Mouse (Mus musculus): ENCODE data around the gene Gm37240. TPM values are rescaled to one million over a fixed set of nuclear protein-coding genes. Genes with fewer than 3 reads are reported as not detected.

Gene Gm37240
- polyA plus RNA-seq, 1 experiment = not detected

GRCm38 (mm10) chr3:84479293-84480005 lies 1407.9 kb downstream of the Gm37240 start:
- peaks cover 5% of the 10 kb centered on the region; the same call in 1 of the 2 replicates for H3K4me1 ChIP-seq (ENCODE audit: control insufficient read depth, insufficient read depth, insufficient read length, low read length)
- no peak overlapping the region for H3K27ac ChIP-seq (replicated peaks; ENCODE audit: low read depth, low read length)
- H3K4me3 ChIP-seq (ENCODE audit: insufficient read depth, low read depth, low read length) = peak overlapping the region; percentile 56

GRCm38 (mm10) chr3:84478896-84479292 lies 1408.4 kb downstream of the Gm37240 start:
- peak overlapping the region; percentile 56 for H3K4me3 ChIP-seq (ENCODE audit: insufficient read depth, low read depth, low read length)
- peaks cover 5% of the 10 kb centered on the region; the same call in 1 of the 2 replicates for H3K4me1 ChIP-seq (ENCODE audit: control insufficient read depth, insufficient read depth, insufficient read length, low read length)
- no peak overlapping the region for H3K27ac ChIP-seq (replicated peaks; ENCODE audit: low read depth, low read length)

- H3K4me1 ChIP-seq (ENCODE audit: control insufficient read depth, insufficient read depth, insufficient read length, low read length) = peaks cover 5% of the 10 kb centered on the region; the same call in 1 of the 2 replicates
- H3K27ac ChIP-seq (replicated peaks; ENCODE audit: low read depth, low read length) = no peak overlapping the region
- no peak overlapping the region for H3K4me3 ChIP-seq (ENCODE audit: insufficient read depth, low read depth, low read length)
These were observed 1409.1 kb downstream of the Gm37240 start for GRCm38 (mm10) chr3:84478195-84478594.

- peaks cover 8% of the 10 kb centered on the region; the same call in 1 of the 2 replicates for H3K4me1 ChIP-seq (ENCODE audit: control insufficient read depth, insufficient read depth, insufficient read length, low read length)
- H3K4me3 ChIP-seq (ENCODE audit: insufficient read depth, low read depth, low read length) = no peak overlapping the region
- H3K27ac ChIP-seq (replicated peaks; ENCODE audit: low read depth, low read length) = no peak overlapping the region
These were observed 1409.8 kb downstream of the Gm37240 start for GRCm38 (mm10) chr3:84477498-84477897.

- H3K4me3 ChIP-seq (ENCODE audit: insufficient read depth, low read depth, low read length) = no peak overlapping the region
- H3K4me1 ChIP-seq (ENCODE audit: control insufficient read depth, insufficient read depth, insufficient read length, low read length) = 0 out of 2 replicates have a peak, but pooled peaks cover 6% of the 10 kb centered on the region
- no peak overlapping the region for H3K27ac ChIP-seq (replicated peaks; ENCODE audit: low read depth, low read length)
These were observed 1412.1 kb downstream of the Gm37240 start for GRCm38 (mm10) chr3:84474981-84475775.

DNA sequence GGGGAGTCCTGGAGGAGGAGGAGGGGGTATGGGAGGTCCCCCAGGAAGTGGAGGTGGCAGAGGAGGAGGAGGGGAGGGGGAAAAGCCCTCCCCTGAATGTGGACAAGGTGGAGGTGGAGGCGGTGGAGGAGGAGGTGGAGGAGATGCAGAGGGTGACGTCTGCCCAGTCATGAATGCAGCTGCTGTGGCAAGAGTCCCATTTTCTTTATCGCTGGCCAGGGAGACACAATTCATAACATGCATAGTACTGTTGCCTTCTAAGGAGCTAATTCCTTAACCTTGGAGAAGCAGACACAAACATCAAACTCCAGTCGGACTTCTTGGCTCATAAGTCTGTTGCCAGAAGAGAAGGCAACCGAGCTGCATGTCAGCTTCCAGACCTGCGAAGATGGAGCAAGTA lies 1412.9 kb downstream of the Gm37240 start:
- Histone ChIP-seq H3K27ac (replicated peaks; ENCODE audit: low read depth, low read length) (no peak overlapping the region), H3K4me1 (ENCODE audit: control insufficient read depth, insufficient read depth, insufficient read length, low read length) (0 out of 2 replicates have a peak, but pooled peaks cover 6% of the 10 kb centered on the region), H3K4me3 (ENCODE audit: insufficient read depth, low read depth, low read length) (no peak overlapping the region)

DNA sequence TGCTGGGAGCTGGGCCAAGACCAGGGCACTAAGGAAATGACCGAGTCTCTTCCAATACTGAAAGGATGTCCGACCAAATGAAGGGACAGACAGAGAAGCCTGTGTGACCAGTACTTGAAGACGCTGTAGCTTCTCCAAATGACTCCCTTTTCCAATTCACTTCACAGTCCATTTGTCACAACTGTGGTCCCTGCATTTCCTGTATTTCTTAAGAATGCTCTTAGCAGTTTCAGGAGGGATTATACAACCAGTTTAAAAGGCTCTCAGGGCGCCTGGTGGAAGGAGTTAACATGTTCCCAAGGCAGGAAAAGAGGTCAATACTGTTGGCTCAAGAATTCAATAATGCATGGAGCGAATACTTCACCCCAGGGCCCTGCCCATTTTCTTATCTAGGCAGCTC lies 1414.4 kb downstream of the Gm37240 start:
- Histone ChIP-seq H3K4me3 (ENCODE audit: insufficient read depth, low read depth, low read length) (no peak overlapping the region), H3K4me1 (ENCODE audit: control insufficient read depth, insufficient read depth, insufficient read length, low read length) (peaks cover 6% of the 10 kb centered on the region; the same call in 1 of the 2 replicates), H3K27ac (replicated peaks; ENCODE audit: low read depth, low read length) (no peak overlapping the region)

- Histone ChIP-seq H3K27ac (replicated peaks; ENCODE audit: low read depth, low read length) (no peak overlapping the region), H3K4me3 (ENCODE audit: insufficient read depth, low read depth, low read length) (no peak overlapping the region), H3K4me1 (ENCODE audit: control insufficient read depth, insufficient read depth, insufficient read length, low read length) (peaks cover 10% of the 10 kb centered on the region; the same call in 1 of the 2 replicates)
These were observed 1414.8 kb downstream of the Gm37240 start for GRCm38 (mm10) chr3:84472527-84472926.

GRCm38 (mm10) chr3:84471146-84471545 lies 1416.2 kb downstream of the Gm37240 start:
- no peak overlapping the region for H3K4me3 ChIP-seq (ENCODE audit: insufficient read depth, low read depth, low read length)
- peaks cover 11% of the 10 kb centered on the region; the same call in 1 of the 2 replicates for H3K4me1 ChIP-seq (ENCODE audit: control insufficient read depth, insufficient read depth, insufficient read length, low read length)
- no peak overlapping the region for H3K27ac ChIP-seq (replicated peaks; ENCODE audit: low read depth, low read length)

DNA sequence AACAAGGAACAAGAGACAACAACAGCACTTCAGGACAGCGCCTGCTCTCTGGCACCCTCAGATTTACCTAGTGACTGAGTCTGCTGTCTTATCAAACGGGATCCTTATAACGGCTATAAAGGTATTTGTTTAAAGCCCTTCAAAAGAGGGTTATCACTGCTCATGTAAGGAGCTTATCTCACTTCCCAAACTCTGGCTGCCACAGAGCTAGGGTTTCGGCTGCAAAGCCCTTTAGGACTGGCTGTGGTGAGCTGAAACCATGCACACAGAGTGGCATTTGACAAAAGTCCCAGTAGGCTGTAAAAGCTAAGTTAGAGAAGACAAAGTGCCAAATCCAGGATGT lies 1419.2 kb downstream of the Gm37240 start:
- Histone ChIP-seq H3K27ac (replicated peaks; ENCODE audit: low read depth, low read length) (0 out of 2 replicates have a peak overlapping the region, but pooled peaks have one; percentile 16), H3K4me1 (ENCODE audit: control insufficient read depth, insufficient read depth, insufficient read length, low read length) (peaks cover 10% of the 10 kb centered on the region; the same call in 1 of the 2 replicates), H3K4me3 (ENCODE audit: insufficient read depth, low read depth, low read length) (no peak overlapping the region)

- Histone ChIP-seq H3K4me1 (ENCODE audit: control insufficient read depth, insufficient read depth, insufficient read length, low read length) (peaks cover 6% of the 10 kb centered on the region; the same call in 1 of the 2 replicates), H3K27ac (replicated peaks; ENCODE audit: low read depth, low read length) (0 out of 2 replicates have a peak overlapping the region, but pooled peaks have one; percentile 16)
These were observed 1419.8 kb downstream of the Gm37240 start for GRCm38 (mm10) chr3:84467419-84468110.

DNA sequence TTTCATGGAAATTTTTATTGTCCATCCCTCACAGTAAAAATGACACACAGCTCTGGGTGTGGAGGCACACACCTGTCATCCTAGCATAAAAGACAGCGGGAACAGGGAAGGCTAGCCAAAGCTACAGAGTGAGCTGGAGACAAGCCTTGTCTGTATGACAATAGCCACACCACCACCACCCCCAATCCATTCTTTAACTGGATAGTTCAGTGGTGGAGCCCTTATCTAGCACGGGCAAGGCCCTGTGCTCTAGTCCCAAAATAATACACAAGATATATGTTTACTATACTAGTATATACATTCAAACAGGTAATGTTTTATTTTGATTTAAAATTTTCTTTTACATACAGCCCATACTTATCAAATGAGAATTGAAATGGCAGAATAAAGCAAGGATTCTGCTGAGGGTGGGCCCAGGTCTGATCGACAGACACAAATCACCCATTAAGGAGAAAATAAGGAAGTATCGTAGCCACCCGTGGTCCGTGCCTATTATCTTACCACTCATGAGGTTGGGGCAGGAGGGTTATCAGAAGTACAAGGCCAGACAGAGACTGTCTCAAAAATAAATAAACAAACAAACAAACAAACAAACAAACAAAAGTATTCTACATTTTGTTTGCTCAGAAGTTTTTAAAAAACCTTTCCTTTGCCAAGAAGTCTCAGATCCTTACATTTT lies 1421.4 kb downstream of the Gm37240 start:
- Histone ChIP-seq H3K27ac (replicated peaks; ENCODE audit: low read depth, low read length) (no peak overlapping the region), H3K4me3 (ENCODE audit: insufficient read depth, low read depth, low read length) (no peak overlapping the region), H3K4me1 (ENCODE audit: control insufficient read depth, insufficient read depth, insufficient read length, low read length) (peaks cover 12% of the 10 kb centered on the region; the same call in 1 of the 2 replicates)

More at GRCm38 (mm10) chr3:84467419-84468110, 1419.8 kb downstream of the Gm37240 start:
- no peak overlapping the region for H3K4me3 ChIP-seq (ENCODE audit: insufficient read depth, low read depth, low read length)

DNA sequence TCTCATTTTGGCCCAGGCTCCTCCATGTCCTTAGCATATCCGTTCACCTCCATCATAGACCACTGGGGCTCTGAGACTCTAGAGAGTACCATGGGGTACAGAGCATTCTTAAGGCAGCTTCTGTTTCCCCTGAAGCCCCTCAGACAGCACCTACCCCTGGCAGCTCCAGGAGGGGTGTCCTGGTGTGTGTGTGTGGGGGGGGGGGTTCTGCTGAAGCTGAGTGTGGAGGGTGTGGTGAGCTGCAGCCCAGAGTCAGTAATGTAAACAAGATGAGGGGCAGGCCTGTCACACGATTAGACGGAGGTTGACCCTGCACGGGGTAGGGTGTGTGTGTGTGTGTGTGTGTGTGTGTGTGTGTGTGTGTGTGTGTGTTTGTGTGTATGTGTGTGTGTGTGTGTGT lies 1425.6 kb downstream of the Gm37240 start:
- Histone ChIP-seq H3K4me3 (ENCODE audit: insufficient read depth, low read depth, low read length) (no peak overlapping the region), H3K4me1 (ENCODE audit: control insufficient read depth, insufficient read depth, insufficient read length, low read length) (peaks cover 15% of the 10 kb centered on the region), H3K27ac (replicated peaks; ENCODE audit: low read depth, low read length) (peak overlapping the region; percentile 57)

DNA sequence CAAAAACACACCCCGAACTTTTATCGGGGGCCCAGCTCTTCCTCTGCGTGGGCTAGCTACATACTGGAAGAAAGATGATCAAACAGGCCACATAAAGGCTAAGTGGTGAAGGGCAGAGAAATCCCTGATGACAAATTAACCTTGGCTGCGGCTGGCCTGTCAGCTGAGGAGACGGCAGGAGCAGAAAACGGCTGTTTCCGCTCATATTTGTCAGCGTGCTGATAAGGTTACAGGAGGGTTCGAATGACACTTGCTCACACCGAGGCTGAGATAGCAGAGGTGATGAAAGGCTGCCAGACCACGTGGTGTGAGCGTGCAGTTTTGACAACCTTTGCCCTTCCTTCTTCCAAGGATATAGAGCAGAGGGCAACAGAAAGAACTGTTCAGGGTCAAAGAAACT lies 1426.4 kb downstream of the Gm37240 start:
- Histone ChIP-seq H3K27ac (replicated peaks; ENCODE audit: low read depth, low read length) (peak overlapping the region; percentile 57), H3K4me3 (ENCODE audit: insufficient read depth, low read depth, low read length) (no peak overlapping the region), H3K4me1 (ENCODE audit: control insufficient read depth, insufficient read depth, insufficient read length, low read length) (peaks cover 15% of the 10 kb centered on the region)
